Mouse (Mus musculus) adrenal gland, adult 8-10 months (tissue): ENCODE measurements at regions not wholly inside any gene's neighbourhood (a gene's known extent, or its start where the extent isn't known, plus 50 kb on each side); places are given as distances from the start of the nearest gene placed in this dataset.

Experiments used
- DNase-seq: peaks from one replicate; pipeline ENCODE4 v3.0.0; 2022

- no peak for DNase-seq
These were observed 240.1 kb upstream of the Emcn start for GRCm38 (mm10) chr3:137100627-137101404.

DNA sequence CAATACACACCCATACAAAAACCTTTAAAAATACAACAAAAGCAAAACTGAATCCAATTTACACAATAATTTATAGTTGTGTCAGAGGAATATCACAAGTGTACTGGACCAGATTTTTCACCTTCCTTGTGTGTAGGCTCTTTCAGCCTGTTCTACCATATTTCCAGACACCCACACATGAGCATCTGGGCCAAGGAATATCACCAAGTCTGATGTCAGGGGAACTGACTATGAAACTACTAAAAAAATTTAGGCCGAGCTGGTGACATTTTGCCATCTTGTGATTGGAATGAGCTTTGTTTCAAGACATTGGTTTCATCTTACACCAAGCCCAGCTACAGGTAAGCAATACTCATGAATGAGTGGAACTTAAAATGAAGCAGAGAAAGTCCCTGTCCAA, 234.9 kb upstream of the Emcn start:
- no peak for DNase-seq

- DNase-seq = no peak
These were observed 232.7 kb upstream of the Emcn start for GRCm38 (mm10) chr3:137108197-137108596.

GRCm38 (mm10) chr3:137109786-137110185, 231.1 kb upstream of the Emcn start:
- no peak for DNase-seq

DNA sequence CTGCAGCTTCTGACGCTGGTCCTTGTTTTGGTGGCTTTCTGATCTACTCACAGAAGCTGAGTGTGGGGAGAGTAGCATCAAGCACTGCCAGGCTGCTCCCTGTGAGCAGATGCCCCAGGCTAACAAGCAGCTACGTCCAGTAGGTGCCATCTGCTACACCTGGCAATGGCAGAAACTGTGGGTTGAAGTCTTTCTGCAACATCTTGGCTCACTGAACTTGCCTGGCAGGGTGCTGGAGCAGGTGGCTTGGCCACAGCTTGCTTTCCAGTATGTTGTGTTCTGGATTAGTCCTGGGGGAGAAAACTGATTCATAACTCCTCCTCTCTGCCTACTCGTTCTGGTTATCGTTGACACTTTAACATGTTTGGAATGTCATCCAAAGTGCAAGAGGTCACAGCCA, 230.4 kb upstream of the Emcn start:
- no peak for DNase-seq

- no peak for DNase-seq
These were observed 210.9 kb upstream of the Emcn start for GRCm38 (mm10) chr3:137129967-137130366.

DNA sequence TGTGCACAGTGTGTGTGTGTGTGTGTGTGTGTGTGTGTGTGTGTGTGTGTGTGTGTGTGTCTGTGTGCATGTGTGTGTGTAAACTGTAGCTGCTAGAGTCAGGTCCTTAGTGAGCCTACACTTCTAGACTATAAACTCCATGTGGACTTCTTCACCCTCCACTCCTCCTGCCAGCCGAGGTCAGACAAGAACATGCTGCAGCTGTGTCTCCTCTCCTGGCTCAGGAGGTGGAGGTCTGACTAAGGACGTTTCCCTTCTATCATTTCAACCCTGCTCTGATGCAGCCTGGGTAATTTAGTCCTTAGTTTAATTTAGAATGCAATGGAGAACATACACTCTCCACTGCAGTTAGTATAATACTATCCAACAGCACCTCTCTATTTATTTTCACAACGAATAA, 198.8 kb upstream of the Emcn start:
- no peak for DNase-seq

DNA sequence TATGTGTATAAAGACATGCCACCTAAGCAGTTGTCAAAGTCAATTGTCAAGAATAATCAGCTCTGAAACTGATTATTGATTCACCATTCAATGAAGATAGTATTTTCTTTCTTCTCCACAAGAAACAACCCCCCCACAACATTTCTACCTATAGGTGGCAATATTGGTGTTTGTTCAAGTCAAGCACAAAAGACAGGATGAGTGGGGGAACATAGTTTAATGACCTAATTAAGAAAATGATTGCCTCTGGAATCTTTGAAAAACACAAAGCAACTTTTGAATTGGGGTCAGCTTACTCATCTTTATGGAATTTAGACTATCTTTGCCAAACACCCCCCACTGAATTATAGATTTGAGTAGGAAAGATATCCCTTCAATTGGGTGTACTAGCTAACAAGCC, 194.8 kb upstream of the Emcn start:
- no peak for DNase-seq

DNA sequence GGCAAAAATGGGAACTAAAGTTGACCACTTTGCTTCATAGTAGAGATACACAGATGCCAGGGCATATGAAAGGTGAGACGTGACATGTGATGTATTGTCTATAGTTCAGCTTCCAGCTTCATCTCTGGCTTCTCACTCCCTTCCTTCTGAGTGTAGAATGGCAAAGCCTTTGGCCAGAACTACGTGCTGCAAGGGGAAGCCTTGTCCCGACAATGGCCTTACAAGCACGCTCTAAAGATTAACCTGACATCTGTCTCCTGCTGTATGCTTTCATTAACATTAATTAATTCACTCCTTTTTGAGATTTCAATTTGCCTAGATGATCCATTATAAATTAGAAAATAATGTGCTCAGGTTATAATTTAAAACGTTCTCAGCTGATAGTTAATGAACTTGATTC, 193.5 kb upstream of the Emcn start:
- DNase-seq = no peak

GRCm38 (mm10) chr3:137150414-137151010, 190.4 kb upstream of the Emcn start:
- DNase-seq = peak; percentile 61

GRCm38 (mm10) chr3:137151431-137151830, 189.4 kb upstream of the Emcn start:
- no peak for DNase-seq

DNA sequence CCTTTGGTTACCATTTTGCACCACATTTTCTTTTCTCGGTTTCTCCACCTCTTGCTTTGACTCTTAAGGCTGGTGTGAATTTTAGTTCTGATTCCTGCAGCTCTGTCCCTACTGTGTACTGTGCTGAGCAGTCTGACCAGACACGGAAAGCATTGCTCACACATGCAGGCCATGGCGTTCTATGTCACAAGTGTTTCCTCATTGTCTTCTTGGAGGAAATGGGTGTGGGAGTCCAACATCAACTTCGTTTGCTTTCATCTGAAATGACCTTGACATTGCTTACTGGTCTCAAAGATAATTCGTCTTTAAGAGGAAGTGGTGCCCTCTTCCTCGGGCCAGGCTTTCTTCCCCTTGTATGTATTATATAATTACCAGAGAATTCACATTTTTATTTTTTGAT, 187.6 kb upstream of the Emcn start:
- DNase-seq = no peak

GRCm38 (mm10) chr3:137154200-137155042, 186.4 kb upstream of the Emcn start:
- no peak for DNase-seq

- no peak for DNase-seq
These were observed 185.8 kb upstream of the Emcn start for GRCm38 (mm10) chr3:137155043-137155404.

DNA sequence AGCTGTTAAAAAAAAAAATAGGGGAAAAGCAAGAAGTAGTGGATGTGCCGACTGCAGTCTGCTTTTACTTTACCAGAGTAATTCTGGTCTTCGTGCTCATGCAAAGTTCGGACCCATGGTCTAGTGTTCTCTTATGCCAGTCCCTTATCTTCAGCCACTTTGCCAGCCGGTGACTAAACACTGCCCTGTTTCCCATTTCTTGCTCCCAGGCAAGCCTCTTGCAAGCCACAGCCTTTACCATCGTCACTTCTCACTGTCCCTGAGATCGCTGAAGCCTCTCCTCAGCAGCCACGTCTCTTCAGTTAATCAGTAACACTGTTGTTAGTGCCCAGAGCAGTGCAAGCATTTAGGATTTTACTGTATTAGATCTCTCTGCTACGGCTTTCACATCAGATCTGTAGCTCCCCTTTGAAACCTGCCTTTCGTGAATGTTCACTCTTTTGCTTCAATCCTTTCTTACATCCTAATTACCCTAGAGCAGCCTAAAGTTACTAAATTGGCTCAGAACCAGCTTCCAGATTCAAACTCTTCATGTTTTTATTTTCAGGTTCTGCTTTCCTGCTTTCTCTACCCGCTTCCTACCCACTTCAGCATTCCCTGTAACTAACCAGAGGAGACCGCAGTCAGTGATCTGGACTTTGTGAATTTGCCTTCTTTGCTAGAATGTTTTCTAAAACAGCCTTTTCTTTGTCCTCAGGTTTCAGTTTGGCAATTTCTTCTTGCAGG, 184.5 kb upstream of the Emcn start:
- DNase-seq = no peak

- DNase-seq = no peak
These were observed 151.8 kb upstream of the Emcn start for GRCm38 (mm10) chr3:137189035-137189434.

- no peak for DNase-seq
These were observed 150.4 kb upstream of the Emcn start for GRCm38 (mm10) chr3:137190489-137190888.

GRCm38 (mm10) chr3:137191009-137191408, 149.9 kb upstream of the Emcn start:
- DNase-seq = no peak

DNA sequence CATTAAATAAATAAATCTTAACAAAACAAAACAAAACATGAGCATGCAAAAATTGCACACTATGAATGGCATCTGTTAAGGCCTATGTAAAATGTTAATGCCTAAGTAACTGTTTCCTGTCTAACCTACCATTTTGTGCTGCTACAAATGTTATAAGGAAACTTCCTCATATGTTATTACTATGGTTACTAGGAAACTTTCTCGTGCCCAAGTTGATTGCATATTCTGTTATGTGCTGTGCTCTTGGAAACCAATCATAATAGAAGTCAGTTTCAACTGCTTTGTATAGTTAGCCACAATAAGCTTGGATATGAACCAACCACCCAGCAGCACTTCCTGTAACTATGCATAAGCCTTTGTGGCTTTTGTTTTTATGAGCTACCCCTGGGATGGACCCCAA, 147.0 kb upstream of the Emcn start:
- DNase-seq = no peak

DNA sequence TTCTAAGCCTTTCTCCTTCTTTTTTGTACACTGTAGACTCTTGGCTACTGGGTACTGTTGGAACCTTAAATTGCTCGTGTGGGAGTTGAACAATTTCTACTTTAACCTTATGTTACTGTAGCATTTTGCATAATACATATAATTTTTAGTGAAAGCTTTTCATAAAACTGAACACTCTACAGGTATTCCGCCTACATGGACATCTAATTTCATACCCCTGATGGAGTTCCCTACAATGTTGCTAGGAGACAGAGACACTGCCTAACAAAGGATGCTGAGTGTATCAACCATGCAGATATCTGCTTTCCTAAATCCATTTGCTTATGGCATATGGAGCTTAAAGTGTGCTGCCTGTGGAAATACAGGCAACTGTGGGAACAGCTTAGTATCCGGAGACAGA, 129.2 kb upstream of the Emcn start:
- DNase-seq = no peak

GRCm38 (mm10) chr3:137216036-137216435, 124.8 kb upstream of the Emcn start:
- no peak for DNase-seq

GRCm38 (mm10) chr3:137217245-137217644, 123.6 kb upstream of the Emcn start:
- no peak for DNase-seq

DNA sequence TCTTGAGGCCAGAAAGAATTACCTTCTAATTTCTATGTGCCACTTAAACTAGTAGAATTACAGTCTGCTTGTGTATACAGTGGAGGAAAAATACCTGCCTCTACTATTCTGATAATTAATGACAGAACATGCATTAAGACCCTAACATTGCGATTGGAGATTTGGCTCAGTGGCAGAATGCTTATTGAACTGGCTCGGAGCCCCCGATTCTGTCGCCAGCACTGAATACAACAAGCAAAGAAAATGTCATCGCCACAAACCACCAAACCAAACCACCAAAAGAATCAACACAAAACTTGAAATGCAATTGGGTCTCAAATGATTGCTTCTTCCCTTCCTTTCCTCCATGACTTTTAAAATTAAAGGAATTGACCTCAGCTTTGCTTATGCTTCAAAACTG, 122.9 kb upstream of the Emcn start:
- DNase-seq = no peak
